Mouse (Mus musculus) cerebellum, adult 9-11 months (tissue): ENCODE measurements at regions not wholly inside any gene's neighbourhood (a gene's known extent, or its start where the extent isn't known, plus 50 kb on each side); places are given as distances from the start of the nearest gene placed in this dataset.

Experiments used
- DNase-seq: peaks from one replicate; pipeline ENCODE4 v3.0.0; 2022

DNA sequence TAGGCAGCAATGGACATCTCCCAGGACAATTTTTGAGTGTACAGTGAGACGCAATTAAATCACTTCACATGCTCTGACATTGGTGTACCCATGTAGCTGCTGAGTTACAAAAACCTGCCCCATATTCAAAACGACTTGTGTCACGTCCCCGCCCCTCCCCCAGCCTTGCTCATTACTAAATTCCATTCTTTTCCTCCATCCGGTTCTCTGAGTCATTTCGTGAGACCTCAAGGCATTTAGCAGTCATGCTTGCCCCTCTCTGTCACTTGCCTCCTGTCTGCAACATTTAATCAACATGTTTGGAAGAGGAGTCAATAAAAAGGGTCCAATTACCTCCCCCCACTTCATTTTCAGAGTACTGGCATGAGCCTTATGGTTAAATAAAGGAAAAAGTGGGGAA, 156.3 kb upstream of the Id4 start:
- DNase-seq, result no peak

GRCm38 (mm10) chr13:48106946-48107345, 154.1 kb upstream of the Id4 start:
- DNase-seq, result no peak

GRCm38 (mm10) chr13:48115890-48116289, 145.1 kb upstream of the Id4 start:
- no peak for DNase-seq

DNA sequence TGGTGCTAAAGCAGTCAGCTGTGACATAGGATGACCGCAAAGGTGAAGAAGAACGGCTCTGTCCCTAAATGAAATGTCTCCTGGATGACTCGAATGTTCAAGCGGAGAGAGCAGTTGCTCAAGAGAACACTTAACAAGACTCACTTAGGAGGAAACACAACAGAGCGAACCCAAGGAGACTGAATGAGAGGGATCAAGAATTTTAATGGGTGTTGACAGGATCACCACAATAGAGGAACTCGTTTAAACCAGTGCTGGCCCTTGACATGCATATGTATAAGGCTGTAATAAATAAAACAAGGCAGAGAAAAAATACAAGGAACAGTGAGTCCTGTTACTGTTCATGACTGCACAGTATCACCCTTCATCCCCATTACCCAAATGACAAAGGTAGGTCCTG, 134.4 kb upstream of the Id4 start:
- DNase-seq, result no peak

DNA sequence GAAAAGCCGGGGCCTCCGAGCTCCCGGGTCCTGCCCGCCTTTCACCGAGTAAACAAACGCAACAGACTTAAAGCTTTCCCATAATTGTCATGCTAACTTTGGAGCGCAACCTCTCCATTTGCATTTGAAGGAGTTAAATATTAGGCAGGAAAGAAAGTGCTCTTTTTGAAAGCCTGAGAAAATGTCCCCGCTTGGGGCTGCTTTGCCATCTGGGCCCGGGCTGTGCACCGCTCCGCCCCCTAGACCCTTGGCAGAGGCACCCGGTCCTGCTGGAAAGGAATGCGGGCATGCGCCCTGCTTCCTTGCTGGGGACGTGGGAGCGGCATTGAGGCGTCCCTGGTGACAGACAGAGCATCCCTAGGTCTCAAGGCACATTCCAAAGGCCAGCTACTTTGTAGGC, 130.3 kb upstream of the Id4 start:
- peak; percentile 25 for DNase-seq

DNA sequence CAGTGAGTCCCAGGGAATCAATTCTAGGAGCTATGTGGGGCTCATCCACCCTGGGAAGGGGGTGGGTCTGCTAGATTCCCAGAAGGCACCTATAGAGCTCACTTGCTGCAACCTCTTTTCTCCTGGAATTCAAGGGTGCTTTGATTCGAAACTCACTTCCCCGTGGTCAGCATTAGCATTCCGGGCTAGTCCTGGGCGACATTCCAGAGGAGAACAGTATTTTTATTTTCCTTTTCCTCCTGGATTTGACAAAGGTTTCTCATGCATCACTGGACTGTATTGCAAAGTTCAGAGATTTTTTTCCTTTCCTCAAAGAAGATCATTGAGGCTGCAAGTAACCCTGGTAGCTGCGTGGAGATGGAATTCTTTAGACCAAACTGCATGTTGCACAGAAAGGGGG, 129.3 kb upstream of the Id4 start:
- no peak for DNase-seq

GRCm38 (mm10) chr13:48145976-48146375, 115.1 kb upstream of the Id4 start:
- no peak for DNase-seq

- no peak for DNase-seq
These were observed 114.0 kb upstream of the Id4 start for GRCm38 (mm10) chr13:48147061-48147460.

- peak; percentile 8 for DNase-seq
These were observed 107.8 kb upstream of the Id4 start for GRCm38 (mm10) chr13:48153248-48153647.

DNA sequence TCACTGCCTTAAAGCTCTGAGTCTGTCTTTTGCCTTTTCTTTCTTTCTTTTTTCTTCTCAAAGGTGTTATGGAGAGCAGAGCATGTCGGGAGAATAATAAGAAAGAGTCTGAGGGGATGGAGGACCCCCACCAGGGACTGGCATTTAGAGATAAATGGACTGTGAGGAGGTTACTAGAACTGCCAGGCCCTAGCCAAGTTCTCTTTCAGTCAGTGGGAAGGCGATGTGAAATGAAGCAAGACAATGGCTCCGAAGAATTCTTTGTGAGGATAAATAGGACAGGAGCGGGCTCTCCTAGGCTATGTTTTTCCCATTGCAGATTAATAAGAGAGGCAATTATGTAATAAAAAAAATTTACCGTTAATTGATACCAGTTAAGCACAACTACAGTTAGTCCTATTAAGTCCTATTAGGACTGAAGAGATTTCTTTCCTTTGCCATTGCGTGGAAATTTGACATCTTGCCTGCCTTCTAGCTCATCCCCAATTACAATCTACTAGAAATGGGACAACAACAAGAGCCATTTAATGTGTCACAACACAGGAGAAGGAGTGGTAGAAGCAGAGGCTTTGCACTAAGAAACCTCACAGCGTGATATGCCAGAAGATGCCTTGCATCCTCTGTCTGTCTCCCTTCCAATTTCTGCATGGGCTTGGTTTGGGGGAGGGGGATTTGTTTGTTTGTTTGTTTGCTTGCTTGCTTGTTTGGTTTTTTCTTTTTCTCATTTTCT, 107.2 kb upstream of the Id4 start:
- no peak for DNase-seq

- no peak for DNase-seq
These were observed 106.5 kb upstream of the Id4 start for GRCm38 (mm10) chr13:48154414-48155105.

GRCm38 (mm10) chr13:48159020-48159910, 101.8 kb upstream of the Id4 start:
- DNase-seq, result no peak

DNA sequence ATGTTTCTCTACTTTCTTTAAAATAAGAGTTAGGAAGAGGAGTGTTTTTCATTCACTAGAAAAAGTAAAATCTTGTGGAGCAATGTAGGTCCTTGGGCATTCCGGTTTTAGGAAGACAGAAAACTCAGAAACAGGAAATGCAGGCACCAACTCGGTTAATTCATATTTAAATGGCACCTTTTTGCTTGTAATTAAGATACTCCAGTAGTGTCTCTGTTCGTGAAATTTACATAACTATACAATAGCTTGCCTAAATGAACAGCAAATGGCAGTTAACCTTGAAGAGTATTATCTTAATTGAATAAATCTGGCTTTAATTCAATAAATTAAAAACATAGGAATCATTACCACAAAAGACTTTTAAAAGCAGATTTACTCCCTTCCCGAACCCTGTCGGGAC, 100.9 kb upstream of the Id4 start:
- DNase-seq, result no peak

DNA sequence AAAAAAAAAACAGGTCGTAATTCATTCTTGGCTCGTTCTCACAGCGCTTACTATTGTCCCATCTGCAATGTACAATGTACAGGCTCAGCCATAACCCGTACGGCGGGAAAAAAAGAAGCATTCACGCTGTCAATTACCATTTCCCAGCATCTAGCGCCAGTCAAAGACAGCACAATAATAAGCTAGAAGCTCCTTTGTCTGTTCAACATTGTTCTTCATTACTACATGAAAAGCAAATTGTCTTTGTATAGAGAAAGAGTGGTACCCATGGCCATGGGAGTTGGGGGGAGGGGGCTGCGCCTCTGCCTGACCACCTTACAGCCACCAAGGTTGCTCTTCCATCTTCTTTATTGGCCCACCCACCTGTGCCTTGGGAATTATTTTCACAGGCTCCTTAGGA, 99.7 kb upstream of the Id4 start:
- DNase-seq, result no peak

DNA sequence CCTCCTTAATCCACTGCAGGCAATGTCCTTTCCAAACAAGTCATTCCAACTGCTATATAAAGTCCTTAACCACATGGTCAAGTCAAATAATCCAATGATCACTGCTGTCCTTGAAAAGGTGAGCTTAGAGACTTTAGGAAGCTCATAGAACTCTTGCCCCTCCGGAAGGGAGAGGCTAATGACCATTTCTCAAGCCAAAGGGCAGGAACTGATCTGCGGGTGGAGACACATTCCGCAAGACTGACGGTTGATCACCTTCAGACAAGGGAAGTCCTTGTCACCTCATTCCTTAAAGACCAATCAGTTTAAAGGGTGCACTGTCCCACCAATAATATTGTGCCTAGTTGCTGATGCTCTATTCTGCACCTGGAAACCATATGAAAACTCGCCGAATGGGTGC, 96.4 kb upstream of the Id4 start:
- DNase-seq, result no peak

DNA sequence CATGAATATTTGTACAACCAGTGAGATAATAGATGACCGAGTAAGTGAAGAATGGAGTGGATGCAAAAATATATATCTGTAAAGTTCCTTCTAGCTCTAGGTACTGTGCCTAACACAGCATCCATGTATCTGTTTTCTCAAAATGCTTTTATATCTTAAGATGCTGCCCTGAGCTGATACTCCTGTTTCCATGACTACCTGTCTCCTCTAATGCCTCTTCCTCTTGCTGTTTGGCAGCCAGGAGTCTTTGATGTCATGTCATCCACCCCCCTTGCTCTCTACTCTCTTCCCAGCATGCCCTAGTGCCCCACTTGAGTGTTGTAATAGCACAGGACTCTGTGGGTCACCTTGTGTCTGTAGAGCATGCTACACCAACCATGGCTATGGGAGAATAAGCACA, 95.2 kb upstream of the Id4 start:
- no peak for DNase-seq

GRCm38 (mm10) chr13:48167976-48168375, 93.1 kb upstream of the Id4 start:
- DNase-seq, result no peak

DNA sequence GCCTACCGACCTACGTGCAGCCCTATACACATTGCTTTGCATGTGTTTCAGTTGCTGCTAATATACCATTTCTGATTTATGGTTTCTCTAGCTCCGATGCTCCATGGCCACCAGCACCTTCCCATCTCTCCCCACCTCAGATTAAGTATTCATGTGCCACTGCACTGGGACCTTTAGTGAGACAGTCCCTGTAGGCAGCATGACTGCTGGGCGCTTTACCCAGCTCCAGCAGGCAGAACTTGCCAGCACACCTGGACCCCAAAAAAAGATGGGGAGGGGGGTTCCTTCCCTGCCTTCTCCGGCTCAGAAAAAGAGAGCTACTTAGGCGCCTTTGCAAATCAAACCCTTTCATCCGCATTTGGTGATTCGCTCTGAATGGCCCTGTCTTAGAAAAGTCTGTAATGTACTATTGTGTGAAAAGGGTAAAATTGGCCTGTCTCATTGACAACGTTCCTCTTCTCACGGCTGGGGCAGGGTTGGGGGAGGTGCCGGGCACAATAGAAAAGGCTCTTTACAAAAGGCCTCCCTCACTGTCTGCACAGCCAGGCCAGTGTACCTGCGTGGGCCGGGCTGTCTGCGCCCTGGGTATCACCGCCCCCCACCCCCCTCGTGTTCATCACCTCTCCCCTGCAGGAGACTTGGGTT, 89.6 kb upstream of the Id4 start:
- DNase-seq, result no peak

GRCm38 (mm10) chr13:48171994-48172393, 89.0 kb upstream of the Id4 start:
- DNase-seq, result no peak

DNA sequence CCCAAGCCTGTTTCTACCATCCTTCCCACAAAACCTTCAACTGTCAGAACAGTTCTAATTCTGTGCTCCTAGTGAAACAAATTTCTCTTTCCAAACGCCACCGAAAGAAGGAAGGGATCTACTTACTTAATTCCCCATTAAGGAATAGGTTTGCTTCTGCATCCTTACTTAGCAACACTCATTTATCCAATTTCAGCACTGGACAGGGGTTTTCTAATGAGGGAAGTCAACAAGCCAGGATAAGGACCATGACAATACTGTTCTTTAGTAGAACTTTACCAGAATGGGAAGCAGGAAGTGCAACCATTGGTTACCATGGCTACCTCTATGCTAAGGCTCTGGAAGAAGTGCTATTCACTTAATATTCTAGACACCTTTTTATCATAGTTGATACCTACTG, 68.6 kb upstream of the Id4 start:
- no peak for DNase-seq

GRCm38 (mm10) chr13:48193942-48194341, 67.1 kb upstream of the Id4 start:
- DNase-seq, result no peak

GRCm38 (mm10) chr13:48207824-48208223, 53.2 kb upstream of the Id4 start:
- DNase-seq, result no peak
